Mouse (Mus musculus) neural tube, embryonic 10.5 days (tissue): ENCODE data around the gene Brca2.
"Not testable (repeated sequence)": the region's sequence is repeated elsewhere in the genome, so short reads cannot be mapped to it uniquely, and the experiment has no call there.

Experiments used
- DNase-seq: peaks from one replicate; pipeline ENCODE4 v3.0.0-alpha.2; 2017; ENCODE audit warnings: low spot score; ENCODE audit errors: extremely low spot score

Gene Brca2

DNA sequence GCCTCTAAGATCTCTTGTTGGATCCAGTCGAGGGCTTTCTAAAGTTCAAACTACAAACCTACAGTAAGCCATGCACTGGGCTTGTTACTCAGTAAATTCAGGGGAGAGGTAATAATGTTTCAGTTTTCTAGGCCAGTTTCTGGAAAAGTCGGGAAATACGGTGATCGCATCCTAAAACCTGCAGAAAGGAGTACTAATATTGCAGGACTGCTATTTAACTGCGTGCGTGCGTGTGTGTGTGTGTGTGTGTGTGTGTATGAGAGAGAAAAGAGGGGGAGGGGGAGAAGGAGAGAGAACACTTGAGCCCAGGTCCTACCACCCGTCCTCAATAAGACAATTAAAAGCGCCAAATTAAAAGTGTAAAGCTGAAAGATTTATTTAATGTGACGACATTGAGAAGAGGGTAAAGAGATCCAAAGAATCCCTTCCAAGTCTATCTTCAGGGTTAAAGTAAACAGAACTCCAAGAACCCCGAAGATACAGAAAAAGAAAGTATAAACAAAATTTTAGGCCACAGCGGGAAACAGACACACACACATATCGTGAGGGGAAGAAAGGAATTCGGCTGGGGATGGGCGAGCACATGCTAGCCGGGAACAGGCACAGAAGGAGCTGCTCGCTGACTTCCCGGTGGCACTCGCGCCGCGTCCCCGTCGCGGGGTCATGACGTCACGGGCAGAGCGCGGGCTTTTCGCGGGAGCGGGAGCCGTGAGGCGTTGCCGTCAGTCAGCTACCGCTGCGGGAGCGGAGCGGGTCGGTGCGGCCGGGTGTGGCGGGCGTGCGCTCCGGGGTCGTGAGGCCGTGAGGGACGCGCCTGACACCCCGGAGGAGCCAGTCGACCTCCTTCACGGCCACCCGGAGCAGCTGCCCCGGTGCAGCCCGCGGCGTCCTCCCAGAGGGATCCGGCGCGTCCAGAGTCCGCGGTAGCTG lies at the start of gene Brca2:
Gene Brca2, plus strand, starts transcription at position 694 of the 930 bp plus-strand sequence.
- peak; percentile 96 for DNase-seq

DNA sequence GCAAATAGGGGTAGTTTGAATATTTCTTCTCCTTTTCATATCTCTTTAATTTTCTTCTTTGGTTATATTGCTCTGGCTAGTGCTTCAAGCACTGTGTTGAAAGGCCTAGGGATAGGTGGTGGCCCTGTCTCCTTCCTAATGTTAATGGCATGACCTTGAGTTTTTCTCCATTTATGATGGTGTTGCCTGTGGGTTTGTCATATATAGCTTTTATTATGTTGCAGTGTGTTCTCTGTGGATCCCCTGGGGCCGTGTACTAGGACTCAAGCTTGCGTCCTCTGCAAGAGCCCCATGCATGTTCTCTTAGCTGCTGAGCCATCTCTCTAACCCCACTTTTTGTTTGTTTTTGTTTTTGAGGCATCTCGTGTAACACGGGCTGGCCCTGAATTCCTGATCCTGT lies 45.1 kb upstream of the Brca2 start:
- no peak for DNase-seq

DNA sequence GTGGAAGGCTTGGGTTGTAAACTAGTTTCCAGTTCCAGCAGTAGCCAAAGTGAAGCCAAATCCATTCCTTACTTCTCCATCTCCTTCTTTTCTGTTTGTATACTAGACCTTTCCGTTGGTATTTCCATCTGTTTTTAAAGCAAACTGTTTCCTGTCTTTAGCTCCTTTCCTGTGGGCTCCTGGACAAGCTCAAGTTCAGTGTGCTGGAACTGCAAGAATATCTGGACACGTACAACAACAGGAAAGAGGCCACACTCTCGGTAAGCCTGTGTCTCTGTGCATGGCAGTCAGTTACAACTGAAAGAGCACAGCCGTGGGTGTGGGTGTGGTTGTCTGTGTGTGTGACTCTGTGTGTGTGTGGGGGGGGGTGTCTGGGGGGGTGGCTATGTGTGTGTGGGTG lies 43.8 kb upstream of the Brca2 start:
- DNase-seq, result no peak

DNA sequence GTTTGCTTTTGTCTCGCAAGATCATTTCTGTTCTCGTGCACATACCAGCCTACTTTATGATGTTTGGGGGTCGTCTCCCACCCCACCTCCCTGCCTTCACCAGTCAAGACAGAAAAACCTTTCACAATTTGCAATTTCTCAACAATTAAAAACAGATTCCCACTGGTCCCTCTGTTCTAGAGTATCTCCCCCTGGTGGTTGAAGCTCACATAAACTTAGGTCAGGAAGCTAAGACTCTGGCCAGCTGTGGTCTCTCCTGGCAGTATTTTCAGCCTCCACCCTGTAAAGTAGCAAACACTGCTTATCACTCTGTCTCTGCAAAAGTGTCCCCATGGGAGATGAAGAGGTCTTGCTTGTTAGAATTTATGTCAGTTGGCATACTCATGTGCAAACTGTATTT lies 37.2 kb upstream of the Brca2 start:
- DNase-seq, result no peak

DNA sequence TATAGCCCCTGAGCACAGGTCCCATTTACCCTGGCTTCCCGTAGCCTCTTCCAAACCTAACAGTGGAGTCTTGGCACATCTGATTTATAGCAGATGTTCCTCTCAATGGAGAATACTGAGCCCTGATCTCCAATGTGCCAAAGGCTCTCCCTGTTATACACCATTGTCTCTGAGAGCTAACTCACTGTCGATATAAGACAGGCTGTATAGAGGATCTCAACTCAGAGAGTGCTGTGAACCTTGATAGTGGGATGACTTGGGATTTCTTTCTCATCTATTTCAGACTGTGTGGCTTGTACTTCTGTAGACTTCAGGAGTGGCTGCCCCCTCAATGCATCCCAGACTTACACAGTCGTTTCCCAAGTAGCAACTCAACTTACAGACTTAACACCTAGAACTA lies 32.1 kb upstream of the Brca2 start:
- no peak for DNase-seq

DNA sequence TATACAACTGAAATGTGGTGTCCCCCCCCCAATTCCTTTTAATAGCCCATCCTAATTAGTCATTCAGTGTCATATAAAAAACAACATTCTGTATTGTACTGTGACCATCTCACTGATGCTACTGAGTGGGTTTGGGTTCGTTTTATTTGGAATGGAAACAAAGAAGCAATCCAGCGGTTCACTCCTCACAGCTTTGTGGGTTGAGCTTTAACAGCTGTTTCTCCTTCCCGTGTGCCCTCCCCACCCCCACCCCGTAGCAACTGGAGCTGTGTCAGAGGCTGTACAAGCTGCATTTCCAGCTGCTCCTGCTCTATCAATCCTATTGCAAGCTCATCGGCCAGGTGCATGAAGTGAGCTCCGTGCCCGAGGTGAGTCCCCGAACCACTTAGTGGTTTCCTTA lies 31.6 kb upstream of the Brca2 start:
- no peak for DNase-seq

DNA sequence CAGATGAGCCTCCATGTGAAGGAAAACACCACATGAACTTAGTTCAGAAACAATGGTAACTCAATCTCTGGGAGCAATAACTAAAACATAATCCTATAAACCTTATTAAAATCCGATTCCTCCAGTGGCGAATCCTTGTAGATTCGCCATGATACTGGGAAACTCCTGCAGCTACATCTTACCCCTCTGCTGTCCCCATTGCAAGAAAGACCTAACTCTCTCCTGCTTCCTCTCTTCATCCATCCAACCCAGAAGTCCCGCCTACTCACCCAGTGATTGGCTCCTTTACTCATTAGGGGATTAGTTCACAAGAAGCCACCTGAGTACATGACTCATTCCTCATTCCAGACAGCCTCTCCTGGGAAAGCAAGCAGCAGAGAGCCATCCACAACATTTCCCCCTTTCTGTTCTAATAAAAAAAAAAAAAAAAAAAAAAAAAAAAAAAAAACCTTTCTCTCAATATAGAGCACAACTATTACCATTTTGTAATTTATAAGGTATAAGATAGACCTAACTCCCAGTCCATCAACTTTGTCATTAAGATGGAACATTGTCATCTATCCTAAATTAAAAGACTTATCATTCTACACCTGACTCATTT lies 30.8 kb upstream of the Brca2 start:
- not testable (repeated sequence) for DNase-seq

DNA sequence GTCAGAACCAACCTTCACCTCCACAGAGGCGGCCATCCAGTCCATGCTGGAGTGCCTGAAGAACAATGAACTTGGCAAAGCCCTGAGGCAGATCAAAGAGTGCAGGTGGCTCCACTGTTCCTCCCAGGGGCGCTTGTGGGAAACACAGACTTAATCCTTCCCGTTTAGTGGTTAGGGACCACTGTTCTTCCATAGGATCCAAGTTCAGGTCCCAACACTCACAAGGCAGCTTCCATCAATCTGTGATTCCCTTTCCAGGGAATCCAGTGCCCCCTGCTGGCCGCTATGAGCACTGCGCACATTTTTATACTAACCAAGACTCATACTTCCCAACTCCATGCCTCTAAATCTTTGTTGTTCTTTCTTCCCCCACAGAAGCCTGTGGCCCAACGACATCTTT lies 26.6 kb upstream of the Brca2 start:
- DNase-seq, result no peak

DNA sequence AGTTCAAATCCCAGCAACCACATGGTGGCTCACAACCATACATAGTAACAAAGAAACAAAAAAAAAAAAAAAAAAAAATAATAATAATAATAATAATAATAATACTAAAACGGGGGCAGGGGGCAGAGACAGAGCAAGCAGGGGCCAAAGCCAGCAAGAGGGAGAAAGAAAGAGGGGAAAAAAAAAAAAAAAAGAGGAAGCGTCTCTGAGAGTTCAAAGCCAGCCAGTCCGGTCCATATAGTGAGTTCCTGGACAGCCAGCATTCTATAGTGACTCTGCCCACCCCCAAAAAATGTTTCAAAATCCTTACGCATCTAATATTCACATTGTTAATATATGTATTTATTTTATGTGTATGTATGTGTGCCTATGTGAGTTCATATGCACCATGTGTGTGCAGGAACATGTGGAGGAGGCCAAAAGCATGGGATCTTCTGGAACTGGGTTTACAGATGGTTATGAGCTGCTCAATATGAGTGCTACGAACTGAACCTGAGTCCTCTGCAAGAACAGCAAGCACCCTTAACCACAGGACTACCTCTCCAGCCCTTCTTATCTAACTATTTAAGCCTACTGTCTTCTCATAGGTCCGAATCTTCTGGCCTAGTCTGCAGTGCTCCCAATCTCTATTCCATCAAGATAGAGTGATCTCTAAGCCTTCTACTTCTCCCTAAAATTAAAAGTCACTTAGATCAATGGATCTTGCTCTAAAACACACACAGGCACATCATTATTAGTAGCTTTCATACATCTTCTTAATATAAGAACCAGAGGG lies 11.8 kb upstream of the Brca2 start:
- DNase-seq, result no peak

DNA sequence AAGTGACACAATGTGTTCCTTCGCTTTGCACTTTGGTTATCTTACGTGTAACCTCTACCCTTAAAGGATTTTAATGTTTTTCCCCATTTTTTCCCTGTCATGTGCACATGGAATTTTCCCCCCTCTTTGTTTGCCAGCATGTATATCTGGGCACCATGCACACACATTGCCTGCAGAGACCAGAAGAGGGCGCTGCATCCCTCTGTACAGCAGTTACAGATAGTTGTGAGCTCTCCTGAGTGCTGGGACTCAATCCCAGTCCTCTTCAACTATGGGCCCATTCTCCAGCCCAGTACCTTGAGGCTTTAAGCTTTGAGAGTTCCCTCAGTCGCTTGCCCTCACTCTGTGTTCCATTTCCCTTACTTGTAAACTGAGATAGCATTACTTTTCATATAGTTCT lies 9.2 kb upstream of the Brca2 start:
- DNase-seq, result no peak

DNA sequence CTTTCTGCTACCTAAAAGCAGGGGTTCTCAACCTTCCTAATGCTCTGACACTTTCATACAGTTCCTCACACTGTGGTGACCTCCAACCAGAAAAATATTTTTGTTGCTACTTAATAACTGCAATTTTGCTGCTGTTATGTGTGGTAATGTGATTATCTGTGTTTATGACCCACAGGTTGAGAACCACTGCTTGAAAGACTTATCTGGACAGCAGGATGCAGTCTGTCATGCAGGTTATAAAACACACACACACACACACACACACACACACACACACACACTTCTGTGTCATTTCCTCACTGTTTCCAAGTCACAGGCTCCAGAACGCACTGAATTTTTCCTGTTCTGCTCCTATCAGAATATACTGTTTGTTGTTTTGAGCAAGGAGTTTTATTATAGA lies 8.4 kb upstream of the Brca2 start:
- DNase-seq, result no peak

DNA sequence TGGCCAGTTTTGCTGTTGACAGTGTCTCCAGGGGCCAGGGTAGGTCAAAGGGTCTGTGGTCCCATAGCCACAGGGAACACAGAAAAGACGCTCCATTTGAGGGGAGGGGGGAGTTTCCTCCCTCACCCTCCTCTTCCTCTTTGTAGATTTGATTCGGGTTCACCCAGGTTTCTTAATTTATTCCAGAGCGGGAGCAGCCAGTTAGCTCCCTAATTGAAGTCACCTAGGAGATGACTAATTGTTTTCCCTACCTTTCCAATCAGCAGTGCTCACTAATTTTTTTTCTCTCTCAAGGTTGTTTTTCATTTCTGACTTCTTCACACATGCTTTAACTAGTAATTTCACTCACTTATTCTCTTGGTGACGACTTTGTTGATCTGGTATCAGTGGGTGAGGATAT lies 4.4 kb upstream of the Brca2 start, which contains the start of gene Zar1l:
Gene Zar1l, minus strand, starts transcription at position 101 of the 400 bp plus-strand sequence.
- no peak for DNase-seq

DNA sequence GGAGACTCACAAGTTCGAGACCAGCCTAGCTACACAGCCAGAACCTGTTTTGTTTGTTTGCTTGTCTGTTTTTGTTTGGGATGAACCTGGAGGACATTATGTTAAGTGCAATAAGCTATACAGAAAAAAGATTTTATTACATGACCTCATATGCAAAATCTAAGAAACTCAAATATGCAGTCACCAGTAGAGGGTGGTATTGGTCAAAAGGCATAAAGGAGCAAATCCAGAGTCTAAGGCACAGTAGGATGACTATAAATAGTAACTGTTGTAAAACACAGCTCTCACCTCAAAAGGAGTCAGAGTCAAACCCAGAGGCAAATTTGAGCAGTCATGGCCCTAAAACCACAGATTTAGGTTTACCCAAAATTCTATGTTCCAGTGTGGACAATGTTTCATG lies 2.9 kb upstream of the Brca2 start:
- no peak for DNase-seq

DNA sequence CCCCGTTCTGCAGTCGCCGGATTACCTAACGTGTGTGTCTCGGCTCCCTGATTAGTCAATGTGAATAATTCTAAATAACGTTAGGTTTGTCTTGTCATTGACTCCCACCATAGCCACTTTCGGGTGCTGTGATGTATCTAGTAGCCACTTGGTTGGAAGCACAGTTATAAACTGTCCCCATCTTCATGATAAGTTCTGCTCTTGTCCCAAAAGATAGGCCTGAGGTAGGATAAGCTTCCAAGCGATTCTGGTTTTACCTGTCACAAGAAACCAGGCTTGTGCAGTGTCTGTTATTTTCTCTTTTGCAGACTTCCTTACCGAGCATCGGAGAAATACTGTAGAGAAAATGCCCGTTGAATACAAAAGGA lies 421 bp downstream of the Brca2 start:
- DNase-seq, result no peak

DNA sequence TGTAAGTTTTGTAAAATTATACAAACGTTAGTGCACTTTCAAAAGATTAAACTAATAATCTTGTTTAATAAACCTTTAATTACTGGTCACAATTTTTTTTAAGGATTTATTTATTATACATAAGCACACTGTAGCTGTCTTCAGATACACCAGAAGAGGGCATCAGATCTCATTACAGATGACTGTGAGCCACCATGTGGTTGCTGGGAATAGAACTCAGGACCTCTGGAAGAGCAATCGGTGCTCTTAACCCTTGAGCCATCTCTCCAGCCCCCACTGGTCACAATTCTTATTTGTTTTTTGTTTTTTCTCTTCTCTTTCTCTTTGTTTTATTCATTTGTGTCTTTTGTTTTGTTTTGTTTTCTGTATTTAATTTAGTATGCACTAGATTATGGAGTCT lies 2.8 kb downstream of the Brca2 start:
- no peak for DNase-seq

DNA sequence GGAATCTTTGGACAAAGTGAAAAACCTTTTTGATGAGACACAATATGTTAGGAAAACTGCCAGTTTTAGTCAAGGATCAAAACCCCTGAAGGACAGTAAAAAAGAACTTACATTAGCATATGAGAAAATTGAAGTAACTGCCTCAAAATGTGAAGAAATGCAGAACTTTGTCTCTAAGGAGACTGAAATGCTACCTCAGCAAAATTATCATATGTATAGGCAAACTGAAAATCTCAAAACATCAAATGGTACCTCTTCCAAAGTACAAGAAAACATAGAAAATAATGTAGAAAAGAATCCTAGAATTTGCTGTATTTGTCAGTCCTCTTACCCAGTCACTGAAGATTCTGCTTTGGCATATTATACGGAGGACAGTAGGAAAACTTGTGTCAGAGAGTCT lies 18.9 kb downstream of the Brca2 start:
- DNase-seq, result no peak

DNA sequence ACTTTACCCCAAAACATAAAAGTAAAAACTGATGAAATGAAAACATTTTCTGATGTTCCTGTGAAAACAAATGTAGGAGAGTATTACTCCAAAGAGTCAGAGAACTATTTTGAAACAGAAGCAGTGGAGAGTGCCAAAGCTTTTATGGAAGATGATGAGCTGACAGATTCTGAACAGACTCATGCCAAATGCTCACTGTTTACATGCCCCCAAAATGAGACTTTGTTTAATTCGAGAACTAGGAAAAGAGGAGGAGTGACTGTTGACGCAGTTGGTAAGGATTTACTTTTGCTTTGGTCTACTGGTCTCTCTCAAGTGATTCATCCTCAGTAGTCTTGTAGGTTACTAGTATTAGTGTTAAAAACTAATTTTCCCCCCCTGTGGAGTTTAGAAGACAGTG lies 20.8 kb downstream of the Brca2 start:
- no peak for DNase-seq

DNA sequence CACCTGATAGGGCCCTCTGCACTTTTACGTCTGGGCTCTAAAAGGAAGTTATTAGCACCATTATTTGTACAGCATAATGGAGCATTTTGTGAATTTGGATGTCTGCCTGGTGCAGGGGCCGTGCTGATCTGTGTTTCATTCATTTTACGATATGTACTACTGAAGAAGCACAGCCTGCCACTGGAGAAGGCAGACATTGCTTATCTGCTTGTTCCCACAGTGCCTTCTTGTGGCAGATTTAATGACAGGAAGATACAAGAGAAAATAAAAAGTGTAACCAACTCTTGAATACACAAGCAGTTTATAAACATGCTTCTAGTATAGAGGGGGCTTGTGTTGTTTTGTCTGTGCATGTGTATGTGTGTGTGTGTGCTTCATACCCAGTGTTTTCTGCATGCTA lies 29.2 kb downstream of the Brca2 start:
- DNase-seq, result no peak

DNA sequence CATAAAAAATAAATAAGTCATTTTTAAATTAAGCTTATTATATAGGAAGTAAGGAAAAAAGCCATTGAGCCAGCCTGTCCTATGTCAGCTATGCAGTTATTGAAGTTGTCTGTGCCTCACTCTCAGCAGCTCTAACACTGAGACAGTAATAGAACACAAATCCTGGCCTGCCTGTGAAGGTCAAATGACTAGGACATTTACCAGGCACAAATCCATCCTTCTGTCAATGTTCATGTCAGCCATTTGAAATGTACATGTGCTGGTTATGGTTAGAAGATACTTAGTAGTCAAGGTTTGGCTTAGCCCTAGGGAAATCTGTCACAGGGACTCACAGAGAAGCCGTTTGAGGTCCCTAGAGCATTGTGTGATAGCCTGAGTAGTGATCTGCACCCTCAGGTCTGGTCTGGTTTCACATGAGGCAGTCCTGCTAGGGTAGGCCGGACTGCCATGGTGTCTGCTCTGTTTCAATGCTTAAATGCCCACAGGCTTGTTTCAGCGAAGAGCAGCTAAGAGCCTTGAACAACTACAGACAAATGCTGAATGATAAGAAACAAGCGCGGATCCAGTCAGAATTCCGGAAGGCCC lies 37.2 kb downstream of the Brca2 start:
- no peak for DNase-seq

DNA sequence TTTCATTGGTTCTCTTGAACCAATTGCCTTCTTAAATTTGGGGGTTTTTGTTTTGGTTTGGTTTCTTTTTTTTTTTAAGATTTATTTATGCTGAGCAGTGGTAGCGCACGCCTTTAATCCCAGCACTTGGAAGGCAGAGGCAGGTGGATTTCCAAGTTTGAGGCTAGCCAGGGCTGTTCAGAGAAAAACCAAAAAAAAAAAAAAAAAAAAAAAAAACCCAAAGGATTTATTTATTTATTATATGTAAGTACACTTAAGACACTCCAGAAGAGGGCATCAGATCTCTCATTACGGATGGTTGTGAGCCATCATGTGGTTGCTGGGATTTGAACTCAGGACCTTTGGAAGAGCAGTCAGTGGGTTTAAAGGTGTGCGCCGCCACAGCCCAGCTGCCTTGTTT lies 38.4 kb downstream of the Brca2 start:
- DNase-seq, result no peak

DNA sequence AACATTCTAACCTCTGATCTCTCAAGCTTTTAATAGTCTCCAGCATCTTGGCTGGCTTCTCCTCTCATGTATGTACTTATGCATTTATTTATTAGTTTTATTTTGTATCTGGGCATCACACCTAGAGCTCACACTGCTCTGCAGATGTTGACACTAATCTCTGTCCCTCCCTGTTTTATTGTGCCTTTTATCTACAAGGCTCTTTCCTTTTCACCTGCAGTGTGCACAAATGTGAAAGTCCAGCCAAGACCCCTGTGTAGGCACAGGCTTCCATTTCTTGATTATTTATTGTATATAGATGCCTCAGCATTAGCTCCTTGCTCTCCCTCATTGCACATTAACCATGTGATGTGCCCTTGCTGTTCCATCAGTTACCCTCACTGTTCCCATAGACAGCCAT lies 38.9 kb downstream of the Brca2 start:
- no peak for DNase-seq

DNA sequence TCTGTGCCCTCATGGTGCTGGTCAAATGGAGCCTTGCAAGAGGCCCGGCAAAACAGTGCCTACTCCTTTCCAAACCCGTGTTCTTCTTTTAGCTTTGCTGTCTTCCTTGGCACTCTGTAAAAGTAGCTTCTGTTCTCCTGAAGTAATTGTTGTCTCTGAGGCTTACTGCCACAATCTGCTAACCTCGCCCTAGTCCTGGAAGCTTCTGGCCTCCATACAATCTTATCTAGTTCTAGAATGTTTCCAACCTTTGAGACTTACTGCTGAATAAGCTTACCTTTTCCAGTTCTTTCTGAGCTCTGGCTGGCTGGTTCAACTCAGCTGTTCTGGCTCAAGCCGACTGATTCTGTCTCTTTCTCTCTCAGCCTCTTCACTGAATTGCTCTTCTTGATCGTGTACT lies 39.4 kb downstream of the Brca2 start:
- DNase-seq, result no peak
